Mouse (Mus musculus): Measurements from ENCODE around the gene Chst12.

Chst12 gene

GRCm38 (mm10) chr5:140517159-140517920 is 12.0 kb downstream of the Chst12 start:
- DNase-seq (ENCODE audit: low read depth), result no peak

DNA sequence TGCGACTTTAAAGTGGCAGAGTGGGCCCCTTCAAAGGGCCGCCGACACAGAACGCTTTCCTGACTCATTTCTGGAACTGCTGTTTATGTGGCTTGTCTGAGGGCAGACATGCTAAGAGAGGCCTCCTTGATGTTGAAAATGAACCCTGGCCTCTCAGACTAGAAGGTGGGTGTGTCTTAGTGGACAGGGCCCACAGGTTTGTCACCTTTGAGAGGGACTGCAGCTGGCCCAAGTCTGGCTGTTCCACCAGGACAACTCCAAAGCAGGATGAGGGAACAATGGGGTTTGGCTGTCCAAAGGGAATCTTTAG is 12.5 kb downstream of the Chst12 start:
- DNase-seq (ENCODE audit: low read depth), result no peak

DNA sequence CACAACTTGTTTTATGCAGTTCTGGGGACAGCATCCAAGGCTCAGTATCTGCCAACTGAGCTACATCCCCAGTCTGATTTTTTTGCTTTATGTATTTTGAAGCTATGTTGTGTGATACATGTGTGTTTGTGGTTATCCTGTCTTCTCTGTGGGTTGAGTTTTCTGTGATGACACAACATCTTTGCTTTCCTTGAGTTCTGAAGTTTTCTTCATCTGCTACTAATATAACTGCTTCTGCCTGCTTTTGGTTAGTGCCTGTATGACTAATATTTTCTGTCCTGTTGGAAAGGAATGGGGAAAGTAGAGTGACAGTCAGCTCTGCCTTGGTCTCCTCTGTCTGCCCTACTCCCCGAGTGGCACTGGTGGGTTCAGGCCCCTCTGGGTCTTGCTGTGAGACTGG is 15.8 kb downstream of the Chst12 start:
- peak; percentile 50 for DNase-seq (ENCODE audit: low read depth)

GRCm38 (mm10) chr5:140526754-140527153 is 21.4 kb downstream of the Chst12 start:
- DNase-seq (ENCODE audit: low read depth), result no peak

DNA sequence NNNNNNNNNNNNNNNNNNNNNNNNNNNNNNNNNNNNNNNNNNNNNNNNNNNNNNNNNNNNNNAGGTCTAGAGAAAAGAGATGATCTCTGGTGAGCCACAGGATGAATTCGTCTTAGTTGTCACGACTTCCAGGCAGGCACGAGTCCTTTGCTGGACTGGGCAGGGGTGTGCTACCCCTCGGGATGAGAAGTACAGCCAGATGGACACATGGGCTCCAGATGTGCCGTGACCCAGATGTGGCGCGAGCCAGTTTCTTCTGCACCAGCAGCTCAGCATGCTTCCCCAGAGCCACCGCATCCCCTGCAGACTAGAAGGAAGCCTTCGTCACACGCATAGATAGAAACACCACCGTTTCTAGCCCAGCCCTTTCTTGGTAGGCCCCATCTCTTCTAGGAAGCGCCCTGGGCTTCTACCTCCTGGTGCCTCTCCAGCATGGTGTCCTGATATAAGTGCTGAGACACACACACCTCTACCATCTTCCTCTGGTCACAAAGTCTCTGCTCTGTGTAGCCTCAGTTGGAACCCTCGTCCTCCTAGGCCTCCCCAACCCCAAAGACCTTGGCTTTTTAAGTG is 32.8 kb downstream of the Chst12 start:
- no peak for DNase-seq (ENCODE audit: low read depth)

DNA sequence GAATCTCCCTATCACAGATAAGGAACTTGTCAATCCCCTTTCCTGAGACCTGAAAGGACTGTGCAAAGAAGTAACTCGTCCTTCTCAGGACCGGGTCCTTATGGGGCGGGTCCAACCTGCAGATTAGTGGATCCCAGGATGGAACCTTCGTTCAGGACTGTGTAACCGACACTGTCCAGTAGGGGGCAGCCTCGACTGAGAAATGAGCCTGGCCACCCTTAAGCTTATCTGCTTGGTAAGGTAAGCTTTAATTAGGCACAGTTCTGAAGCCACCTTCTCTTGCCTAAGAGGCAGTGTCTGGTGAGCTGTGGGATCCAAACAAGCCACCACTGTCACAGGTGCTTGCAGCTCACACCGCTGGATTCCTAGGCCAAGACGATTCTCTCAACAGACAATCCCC is 34.8 kb downstream of the Chst12 start:
- peak; percentile 87 for DNase-seq (ENCODE audit: low read depth)

DNA sequence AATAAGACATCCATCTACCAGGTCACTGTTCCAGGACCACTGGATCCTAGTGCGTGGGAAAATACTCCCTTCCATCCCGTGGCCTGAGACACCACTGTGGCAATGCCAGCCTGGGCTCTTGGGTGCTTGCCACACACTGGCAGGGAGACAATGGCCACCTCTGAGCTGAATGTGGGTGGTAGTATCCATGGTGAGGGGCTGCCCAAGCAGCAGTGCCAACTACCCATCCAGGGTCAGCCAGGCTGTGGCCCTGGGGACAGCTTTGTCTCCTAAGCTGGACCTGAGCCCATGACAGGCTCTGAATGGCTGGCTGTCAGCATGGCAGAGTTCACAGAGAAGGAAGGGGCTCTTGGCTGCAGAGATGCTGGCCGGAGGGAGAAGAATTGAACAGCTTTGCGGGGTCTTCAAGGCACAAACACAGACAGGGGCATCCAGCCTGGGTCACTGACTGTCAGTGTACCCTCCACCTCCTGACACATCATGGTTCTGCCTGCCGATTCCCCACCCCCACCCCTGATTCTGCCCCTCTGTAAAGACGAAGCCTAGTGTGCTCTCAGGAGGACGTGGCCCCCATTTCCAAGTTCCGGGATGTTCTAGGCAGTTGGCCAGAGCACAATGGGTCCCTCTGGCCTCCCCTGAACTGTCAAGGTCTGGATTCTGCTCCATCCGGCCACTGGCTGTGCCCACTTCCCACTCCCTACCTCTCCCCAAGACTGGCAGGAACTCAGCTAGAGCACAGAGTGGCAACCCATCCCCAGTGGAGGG is 37.6 kb downstream of the Chst12 start:
- DNase-seq (ENCODE audit: low read depth), result no peak

GRCm38 (mm10) chr5:140545651-140546050 is 40.3 kb downstream of the Chst12 start:
- DNase-seq (ENCODE audit: low read depth), result no peak

DNA sequence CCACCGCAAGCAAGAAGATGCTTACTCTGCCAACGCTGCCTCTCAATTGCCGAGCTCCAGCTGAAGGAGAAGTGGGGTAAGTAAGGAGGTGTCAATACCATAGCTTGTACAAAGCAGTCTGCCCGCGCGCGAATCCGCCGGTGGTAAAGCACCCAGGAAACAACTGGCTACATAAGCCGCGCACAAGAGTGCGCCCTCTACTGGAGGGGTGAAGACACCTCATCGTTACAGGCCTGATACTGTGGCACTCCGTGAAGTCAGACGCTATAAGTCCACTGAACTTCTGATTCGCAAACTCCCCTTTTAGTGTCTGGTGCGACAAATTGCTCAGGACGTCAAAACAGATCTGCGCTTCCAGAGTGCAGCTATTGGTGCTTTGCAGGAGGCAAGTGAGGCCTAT is 41.0 kb downstream of the Chst12 start:
- DNase-seq (ENCODE audit: low read depth), result no peak

DNA sequence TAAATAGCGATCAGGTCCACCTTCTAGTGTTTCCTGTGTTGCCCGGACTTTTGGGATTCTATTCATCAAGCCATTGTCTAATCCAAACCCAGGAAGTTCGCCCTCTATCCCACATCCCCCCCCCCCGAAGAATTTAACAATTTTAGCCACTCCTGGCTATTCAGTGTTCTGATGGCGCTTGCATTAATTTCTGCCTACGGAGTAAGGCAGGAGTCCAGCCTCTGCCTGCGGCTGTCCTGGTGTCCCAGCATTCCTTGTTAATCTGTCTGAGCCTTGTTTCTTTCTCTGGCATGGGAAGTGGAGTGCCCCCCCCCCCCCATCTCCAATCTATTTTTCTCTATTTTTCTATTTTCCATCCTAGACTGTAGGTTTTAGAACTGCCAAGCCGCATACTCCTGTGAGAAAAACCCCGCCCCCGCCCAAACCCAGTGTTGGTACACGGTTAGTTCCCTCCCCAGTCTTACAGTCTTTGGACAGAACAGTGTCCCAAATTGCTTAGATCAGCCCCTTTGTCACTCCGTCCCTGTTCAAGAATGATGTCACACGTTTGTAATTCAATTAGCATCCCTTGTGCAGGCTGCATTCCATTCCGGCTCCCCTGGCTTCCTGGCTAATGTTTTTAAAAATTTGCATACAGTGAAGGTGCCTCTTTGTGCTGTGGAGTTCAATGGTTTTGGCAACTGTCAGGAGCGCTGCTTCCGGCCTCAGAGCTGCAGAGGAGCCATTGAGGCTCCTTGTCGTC is 44.1 kb downstream of the Chst12 start:
- no peak for DNase-seq (ENCODE audit: low read depth)

DNA sequence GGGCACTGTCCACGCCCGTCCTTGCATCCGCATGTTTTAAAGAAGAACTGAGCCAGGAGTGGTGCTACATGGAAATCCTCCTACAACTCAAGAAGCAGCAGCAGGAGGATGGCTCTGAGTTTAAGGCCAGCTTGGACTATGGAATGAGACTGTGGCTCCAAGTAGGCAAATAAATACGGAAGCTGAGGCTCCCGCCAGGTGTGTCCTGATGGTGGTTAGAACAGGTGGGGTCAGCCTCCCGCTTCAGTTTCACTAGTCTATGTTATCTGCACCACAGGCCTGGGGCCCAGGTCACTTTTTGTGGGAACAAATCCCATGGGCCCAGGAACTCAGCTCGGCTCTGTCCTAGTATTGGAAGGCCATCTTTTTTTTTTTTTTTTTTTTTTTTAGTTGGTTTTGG is 48.4 kb downstream of the Chst12 start:
- no peak for DNase-seq (ENCODE audit: low read depth)

DNA sequence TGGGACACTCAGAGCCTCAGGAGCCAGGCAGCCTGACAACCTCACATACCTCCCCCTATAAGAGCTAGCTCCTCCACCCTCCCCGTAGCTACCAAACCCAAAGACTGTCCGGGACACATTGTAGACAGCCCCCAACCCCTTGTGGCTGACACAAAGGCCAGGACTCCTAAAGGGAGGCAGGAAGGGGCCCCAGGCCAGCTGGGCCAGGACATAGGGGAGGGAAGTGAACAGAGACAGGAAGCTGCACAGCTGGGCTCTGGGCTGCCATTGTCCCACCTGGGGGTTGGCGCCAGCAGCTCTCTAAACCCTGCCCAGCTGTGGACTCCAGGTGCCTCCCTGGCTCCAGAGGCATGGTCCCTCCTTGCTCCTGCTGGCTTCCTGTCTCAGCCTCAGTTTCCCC is 51.5 kb downstream of the Chst12 start:
- DNase-seq (ENCODE audit: low read depth), result no peak

- DNase-seq (ENCODE audit: low read depth), result no peak
Measured at GRCm38 (mm10) chr5:140562601-140563000, 57.3 kb downstream of the Chst12 start.

DNA sequence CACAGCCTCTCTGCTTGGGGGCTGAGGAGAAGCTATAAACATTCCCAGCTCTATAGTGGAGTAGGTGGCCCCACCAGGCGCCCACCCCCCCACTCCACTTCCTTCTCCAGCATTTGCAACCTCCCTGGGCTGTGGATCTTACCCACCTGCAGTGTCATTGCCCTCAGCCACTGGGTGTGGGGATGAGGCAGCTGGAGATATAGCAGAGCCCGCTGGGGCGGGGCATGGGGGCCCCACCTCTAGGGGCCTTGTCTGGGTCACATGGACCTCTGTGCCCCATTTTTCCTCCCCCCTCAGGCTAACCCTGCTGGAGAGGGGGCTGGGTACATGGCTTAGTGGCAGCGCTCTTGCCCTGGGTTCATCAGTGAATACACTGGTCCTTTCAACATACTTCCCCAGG is 59.5 kb downstream of the Chst12 start, which contains the start of gene Grifin:
TSS of gene Grifin (minus strand) at position 176 of the 400 bp plus-strand sequence.
- no peak for DNase-seq (ENCODE audit: low read depth)

GRCm38 (mm10) chr5:140565451-140565850 is 60.1 kb downstream of the Chst12 start:
- DNase-seq (ENCODE audit: low read depth), result peak; percentile 47

DNA sequence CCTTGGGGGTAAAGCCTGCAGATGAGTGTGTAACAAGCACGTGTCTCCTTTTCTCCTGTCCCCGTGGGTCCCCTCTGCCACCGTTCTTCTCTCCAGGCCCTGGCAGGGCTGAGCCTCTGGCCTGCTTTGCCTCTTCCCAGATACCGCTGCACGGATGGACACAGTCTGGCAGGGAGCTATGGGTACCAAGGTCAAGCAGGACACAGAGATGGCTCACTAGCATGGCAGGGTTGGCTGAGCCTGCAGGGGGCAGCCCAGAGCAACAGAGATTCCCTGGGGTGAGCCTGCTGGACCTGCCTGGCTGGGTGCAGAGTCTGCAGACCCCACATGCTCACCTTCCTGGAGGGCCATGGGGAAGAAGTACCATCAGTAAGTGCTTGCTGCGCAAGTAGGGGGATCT is 60.5 kb downstream of the Chst12 start:
- DNase-seq (ENCODE audit: low read depth), result peak; percentile 53

DNA sequence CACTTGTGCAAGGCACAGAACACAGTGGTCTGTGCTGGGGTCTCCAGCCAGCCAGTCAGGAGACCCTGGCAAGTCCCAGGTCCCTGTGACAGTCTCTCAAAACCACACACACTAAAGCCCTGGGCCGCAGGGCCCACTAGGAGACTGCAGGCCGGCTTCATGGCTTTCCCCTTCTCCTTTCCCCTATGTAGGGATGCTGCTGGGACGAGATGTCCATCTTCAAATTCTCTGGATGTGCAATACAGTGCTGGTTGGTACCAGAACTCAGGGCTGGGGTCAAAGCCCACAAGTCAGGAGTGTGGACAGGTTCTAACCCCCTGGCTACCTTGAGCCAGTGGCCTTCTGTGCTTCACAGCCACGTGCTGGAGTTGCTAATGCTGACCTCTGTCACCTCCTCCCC is 60.9 kb downstream of the Chst12 start:
- DNase-seq (ENCODE audit: low read depth), result no peak

DNA sequence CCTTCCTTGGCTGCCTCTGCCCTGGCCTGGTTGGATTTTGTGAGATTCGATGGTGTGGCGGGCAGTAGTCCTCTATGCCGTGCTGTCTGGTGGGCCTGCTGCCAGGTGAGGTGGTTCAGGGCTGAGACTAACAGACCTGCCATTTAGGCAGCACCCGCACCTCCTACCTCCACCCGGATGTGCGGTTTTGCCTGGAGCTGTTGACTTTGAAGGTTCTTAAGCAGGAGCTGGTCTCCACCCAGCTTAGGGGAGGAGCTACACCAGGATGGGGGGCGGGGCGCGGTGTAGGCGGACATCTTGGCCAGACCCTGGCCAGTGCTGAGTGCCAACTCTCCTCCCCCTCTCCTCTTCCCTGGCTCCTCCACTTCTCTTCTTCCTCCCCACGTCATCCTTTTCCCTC is 62.0 kb downstream of the Chst12 start:
- peak; percentile 43 for DNase-seq (ENCODE audit: low read depth)

GRCm38 (mm10) chr5:140567751-140568150 is 62.4 kb downstream of the Chst12 start:
- no peak for DNase-seq (ENCODE audit: low read depth)

DNA sequence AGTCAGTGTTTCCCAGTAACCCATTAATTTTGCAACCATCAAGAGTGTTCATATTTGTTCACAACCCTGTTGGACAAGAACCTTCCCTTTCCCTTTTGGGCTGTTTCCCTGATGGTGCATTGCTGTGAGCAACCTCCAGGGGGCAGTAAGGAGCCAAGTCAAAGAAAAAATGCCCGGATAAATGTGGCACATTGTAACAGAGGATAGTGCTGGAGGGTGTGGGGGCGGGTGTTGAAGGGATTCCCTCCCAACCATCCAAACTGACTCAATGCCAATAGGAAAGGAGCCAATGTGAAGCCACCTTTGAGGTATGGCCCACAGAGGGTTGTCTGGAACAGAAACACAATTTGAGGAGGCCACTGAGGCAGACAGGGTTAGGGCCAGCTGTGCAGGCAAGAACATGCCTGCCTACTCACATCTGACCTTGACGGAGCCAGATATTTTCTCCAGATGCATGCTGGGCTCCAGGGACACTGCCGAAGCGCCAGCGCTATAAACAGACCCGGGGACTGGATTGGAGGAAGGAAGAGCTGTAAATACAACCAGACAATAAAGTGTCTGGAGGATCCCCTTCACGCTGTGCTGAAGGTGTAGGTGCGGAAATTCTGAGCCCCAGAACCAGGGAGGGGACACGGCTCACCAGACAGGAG is 63.1 kb downstream of the Chst12 start:
- DNase-seq (ENCODE audit: low read depth), result peak; percentile 84

- DNase-seq (ENCODE audit: low read depth), result no peak
Measured at GRCm38 (mm10) chr5:140569032-140569595, 63.8 kb downstream of the Chst12 start.

All from NIH3T3 (cell line).